Mouse (Mus musculus) embryonic fibroblast, embryonic 13.5 days (primary cell): Measurements from ENCODE around the gene Ubash3b. TPM values are rescaled to one million over a fixed set of nuclear protein-coding genes. Genes with fewer than 3 reads are reported as not detected.

Source experiments
- H3K27ac ChIP-seq: 2 replicates; pipeline ENCODE4 v1.5.1; 2012; ENCODE audit warnings: low read length, control low read depth, inconsistent platforms; ENCODE audit not compliant: insufficient read depth
- H3K4me1 ChIP-seq: 2 replicates; pipeline ENCODE4 v1.6.1; 2011; ENCODE audit warnings: low read length; ENCODE audit not compliant: control insufficient read depth, insufficient read depth
- H3K4me3 ChIP-seq: 2 replicates; pipeline ENCODE4 v1.5.1; 2011; ENCODE audit warnings: mild to moderate bottlenecking, control low read depth, low read length; ENCODE audit not compliant: insufficient read depth
- CTCF ChIP-seq: IDR thresholded peaks from 2 replicates; pipeline ENCODE4 v1.5.1; 2011; ENCODE audit warnings: mild to moderate bottlenecking, control low read depth, low read length, moderate library complexity, borderline replicate concordance; ENCODE audit not compliant: insufficient read depth
- POLR2A ChIP-seq: IDR thresholded peaks from 2 replicates; pipeline ENCODE4 v1.6.1; 2011; ENCODE audit warnings: low read depth, mild to moderate bottlenecking, control low read depth, low read length, moderate library complexity
- polyA plus RNA-seq: library from polyadenylated mRNA; stranded (reverse); fragments of >200 nt; gene quantifications from 2 replicates; pipeline ENCODE4 v1.2.4, GENCODE M21; 2011; ENCODE audit warnings: low read depth; ENCODE audit not compliant: missing spikeins, insufficient read length

The Ubash3b gene
- polyA plus RNA-seq, result 4.2 and 5.1 TPM in 2 replicates

- TF ChIP-seq CTCF, result no peak
- TF ChIP-seq POLR2A, result no peak
- no peak within 1 kb of the TSS for H3K27ac ChIP-seq
- H3K4me1 ChIP-seq, result no peaks in the 10 kb centered on the region
- H3K4me3 ChIP-seq, result no peak within 1 kb of the TSS
Measured at GRCm38 (mm10) chr9:41161413-41161812, at the start of gene Ubash3b. Gene Ubash3b (minus strand): TSS chr9:41161697.

GRCm38 (mm10) chr9:41207130-41208104 lies 45.9 kb upstream of the Ubash3b start:
- Histone ChIP-seq H3K4me1 (peaks cover 7% of the 10 kb centered on the region), H3K4me3 (no peak overlapping the region), H3K27ac (peak overlapping the region; percentile 50)
- peak; percentile 69 for TF ChIP-seq POLR2A
- peak; percentile 87; the same call in 1 of the 2 replicates for TF ChIP-seq CTCF

GRCm38 (mm10) chr9:41206717-41207116 lies 45.2 kb upstream of the Ubash3b start:
- H3K27ac ChIP-seq, result no peak overlapping the region
- TF ChIP-seq CTCF (no peak), POLR2A (no peak)

GRCm38 (mm10) chr9:41205267-41205666 lies 43.8 kb upstream of the Ubash3b start:
- no peaks in the 10 kb centered on the region for H3K4me1 ChIP-seq
- TF ChIP-seq POLR2A (no peak), CTCF (no peak)
- H3K27ac ChIP-seq, result no peak overlapping the region
- no peak overlapping the region for H3K4me3 ChIP-seq

More at GRCm38 (mm10) chr9:41206717-41207116, 45.2 kb upstream of the Ubash3b start:
- Histone ChIP-seq H3K4me3 (no peak overlapping the region), H3K4me1 (peaks cover 3% of the 10 kb centered on the region)

GRCm38 (mm10) chr9:41199456-41200252 lies 38.2 kb upstream of the Ubash3b start:
- Histone ChIP-seq H3K4me3 (no peak overlapping the region), H3K4me1 (no peaks in the 10 kb centered on the region), H3K27ac (no peak overlapping the region)
- TF ChIP-seq CTCF, result no peak
- TF ChIP-seq POLR2A, result no peak

GRCm38 (mm10) chr9:41198501-41199265 lies 37.2 kb upstream of the Ubash3b start:
- no peak overlapping the region for H3K27ac ChIP-seq
- H3K4me3 ChIP-seq, result no peak overlapping the region
- no peaks in the 10 kb centered on the region for H3K4me1 ChIP-seq
- no peak for TF ChIP-seq CTCF
- no peak for TF ChIP-seq POLR2A

GRCm38 (mm10) chr9:41195742-41196311 lies 34.3 kb upstream of the Ubash3b start:
- Histone ChIP-seq H3K27ac (no peak overlapping the region), H3K4me1 (no peaks in the 10 kb centered on the region), H3K4me3 (no peak overlapping the region)
- TF ChIP-seq CTCF (no peak), POLR2A (no peak)

- no peak overlapping the region for H3K27ac ChIP-seq
- TF ChIP-seq CTCF, result no peak
- TF ChIP-seq POLR2A, result no peak
- no peak overlapping the region for H3K4me3 ChIP-seq
- H3K4me1 ChIP-seq, result no peaks in the 10 kb centered on the region; the same call in 1 of the 2 replicates
Measured at GRCm38 (mm10) chr9:41191651-41192210, 30.2 kb upstream of the Ubash3b start.

GRCm38 (mm10) chr9:41190745-41191482 lies 29.4 kb upstream of the Ubash3b start:
- TF ChIP-seq POLR2A (no peak), CTCF (peak; percentile 90)
- Histone ChIP-seq H3K4me1 (no peaks in the 10 kb centered on the region; the same call in 1 of the 2 replicates), H3K27ac (no peak overlapping the region), H3K4me3 (no peak overlapping the region)
